Mouse (Mus musculus): Measurements from ENCODE around the gene Fam204a.

Gene Fam204a

GRCm38 (mm10) chr19:60160611-60161274, 65.8 kb downstream of the Fam204a start:
- peak; percentile 73 for DNase-seq (ENCODE audit: extremely low spot score)

GRCm38 (mm10) chr19:60159827-60160226, 66.7 kb downstream of the Fam204a start:
- peak; percentile 45 for DNase-seq (ENCODE audit: extremely low spot score)

DNA sequence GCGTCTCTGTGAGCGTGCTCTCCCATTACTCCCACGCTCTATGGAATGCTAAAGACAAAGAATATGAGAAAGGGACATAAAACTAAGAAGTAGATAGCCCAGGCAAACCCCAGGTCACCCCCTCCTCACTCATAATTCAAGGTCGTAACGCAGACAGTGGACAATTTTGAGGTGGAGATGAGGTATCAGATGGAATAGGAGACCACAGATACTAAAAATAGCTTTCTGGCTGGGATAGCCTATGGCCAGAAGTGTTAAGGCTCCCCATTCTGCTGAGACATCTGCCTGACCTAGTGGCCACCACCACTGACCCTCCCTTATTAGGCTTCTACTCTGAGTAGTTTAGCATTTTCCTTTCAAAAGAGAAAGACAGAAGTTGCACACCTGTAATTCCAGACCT, 71.2 kb downstream of the Fam204a start:
- DNase-seq (ENCODE audit: extremely low spot score) = no peak

DNA sequence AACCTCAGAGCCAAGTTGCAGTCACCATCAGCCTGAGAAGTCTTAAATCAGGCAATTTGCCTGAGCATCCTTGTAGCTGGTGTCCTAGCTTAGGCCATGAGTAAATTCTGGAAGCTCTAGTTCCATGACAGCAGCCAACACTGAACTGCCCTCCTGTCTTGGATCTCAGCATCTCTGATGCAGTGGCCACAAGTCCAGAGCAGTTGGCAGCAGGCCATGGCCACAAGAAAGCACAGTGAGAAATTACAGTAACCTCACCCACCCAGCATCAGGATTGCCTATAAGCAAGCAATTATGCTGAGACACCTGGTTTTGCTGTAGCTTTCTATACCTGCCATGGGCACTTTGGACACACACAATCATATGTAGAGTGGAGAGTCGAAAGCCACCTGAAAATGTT, 73.4 kb downstream of the Fam204a start:
- DNase-seq (ENCODE audit: extremely low spot score) = no peak

- DNase-seq (ENCODE audit: extremely low spot score) = no peak
Observed at GRCm38 (mm10) chr19:60150056-60150455, 76.4 kb downstream of the Fam204a start.

- no peak for DNase-seq (ENCODE audit: extremely low spot score)
Observed at GRCm38 (mm10) chr19:60149078-60149960, 77.2 kb downstream of the Fam204a start.

All from embryo, embryonic 9.5 days (tissue).